Mouse (Mus musculus): ENCODE measurements around the gene Mars. TPM values are rescaled to one million over a fixed set of nuclear protein-coding genes. Genes with fewer than 3 reads are reported as not detected.

The Mars gene
- polyA plus RNA-seq, 1 experiment from 2014 or later, result 115 TPM

Other genes with a start within 250 kb of the Mars start
- 551 and 796 TPM in 2 replicates for gene Cdk4, start 248.3 kb downstream of the Mars start, polyA plus RNA-seq (2015; fragmentation: Nextera tagmentation; extraction: Ambion mirVana)
- 108 and 123 TPM in 2 replicates for gene Tspan31, start 241.5 kb downstream of the Mars start, polyA plus RNA-seq (2015; fragmentation: Nextera tagmentation; extraction: Ambion mirVana)
- gene Agap2, start 236.5 kb downstream of the Mars start, polyA plus RNA-seq (2015; fragmentation: Nextera tagmentation; extraction: Ambion mirVana), result 4.6 and 5.3 TPM in 2 replicates
- gene Os9, start 190.7 kb downstream of the Mars start, polyA plus RNA-seq (2015; fragmentation: Nextera tagmentation; extraction: Ambion mirVana), result 127 and 130 TPM in 2 replicates
- 69.5 and 70.4 TPM in 2 replicates for gene B4galnt1, start 146.6 kb downstream of the Mars start, polyA plus RNA-seq (2015; fragmentation: Nextera tagmentation; extraction: Ambion mirVana)
- gene Slc26a10, start 131.1 kb downstream of the Mars start, polyA plus RNA-seq (2015; fragmentation: Nextera tagmentation; extraction: Ambion mirVana), result 1.0 TPM in 2 replicates
- 32.7 and 34.9 TPM in 2 replicates for gene Arhgef25, start 121.7 kb downstream of the Mars start, polyA plus RNA-seq (2015; fragmentation: Nextera tagmentation; extraction: Ambion mirVana)
- 211 and 245 TPM in 2 replicates for gene Dtx3, start 116.1 kb downstream of the Mars start, polyA plus RNA-seq (2015; fragmentation: Nextera tagmentation; extraction: Ambion mirVana)
- 19.8 and 23.0 TPM in 2 replicates for gene Pip4k2c, start 100.2 kb downstream of the Mars start, polyA plus RNA-seq (2015; fragmentation: Nextera tagmentation; extraction: Ambion mirVana)
- 97.3 and 113 TPM in 2 replicates for gene Kif5a, start 48.4 kb downstream of the Mars start, polyA plus RNA-seq (2015; fragmentation: Nextera tagmentation; extraction: Ambion mirVana)
- 304 and 335 TPM in 2 replicates for gene Dctn2, start 45.4 kb downstream of the Mars start, polyA plus RNA-seq (2015; fragmentation: Nextera tagmentation; extraction: Ambion mirVana)
- gene Mbd6, start 22.8 kb downstream of the Mars start, polyA plus RNA-seq (2015; fragmentation: Nextera tagmentation; extraction: Ambion mirVana), result 16.4 and 18.3 TPM in 2 replicates
- 0.88 and 13.1 TPM in 2 replicates for gene Arhgap9, start 10.2 kb upstream of the Mars start, polyA plus RNA-seq (2015; fragmentation: Nextera tagmentation; extraction: Ambion mirVana)
- gene Gli1, start 30.2 kb upstream of the Mars start, polyA plus RNA-seq (2015; fragmentation: Nextera tagmentation; extraction: Ambion mirVana), result 1.8 and 2.7 TPM in 2 replicates
- 0.03 TPM in 1 of 2 replicates, not detected in the other for gene Inhbe, start 42.6 kb upstream of the Mars start, polyA plus RNA-seq (2015; fragmentation: Nextera tagmentation; extraction: Ambion mirVana)
- gene Inhbc, start 58.6 kb upstream of the Mars start, polyA plus RNA-seq (2015; fragmentation: Nextera tagmentation; extraction: Ambion mirVana), result not detected in 2 replicates
- gene R3hdm2, start 68.5 kb upstream of the Mars start, polyA plus RNA-seq (2015; fragmentation: Nextera tagmentation; extraction: Ambion mirVana), result 30.7 and 34.5 TPM in 2 replicates
- 1.9 and 2.9 TPM in 2 replicates for gene Stac3, start 189.9 kb upstream of the Mars start, polyA plus RNA-seq (2015; fragmentation: Nextera tagmentation; extraction: Ambion mirVana)
- gene Ndufa4l2, start 203.2 kb upstream of the Mars start, polyA plus RNA-seq (2015; fragmentation: Nextera tagmentation; extraction: Ambion mirVana), result 17.8 and 22.5 TPM in 2 replicates
- 50.4 and 69.9 TPM in 2 replicates for gene Shmt2, start 210.7 kb upstream of the Mars start, polyA plus RNA-seq (2015; fragmentation: Nextera tagmentation; extraction: Ambion mirVana)
- 80.4 and 102 TPM in 2 replicates for gene Nxph4, start 222.8 kb upstream of the Mars start, polyA plus RNA-seq (2015; fragmentation: Nextera tagmentation; extraction: Ambion mirVana)